Mouse (Mus musculus) layer of hippocampus, postnatal 14 days (tissue): Measurements from ENCODE around the gene Usp43. TPM values are rescaled to one million over a fixed set of nuclear protein-coding genes. Genes with fewer than 3 reads are reported as not detected.

Experiments
- DNase-seq, 2 experiments: peaks; one replicate each; pipeline ENCODE4 v3.0.0; 2021 to 2022; ENCODE audit warnings: low spot score in 2 of 2, mixed read lengths in 1 of 2
- long read RNA-seq, 2 experiments: library from polyadenylated mRNA; stranded (forward); transcript quantifications; one replicate each; pipeline ENCODE4 v2.0.0; 2021
- total RNA-seq, 2 experiments: library from RNA; stranded (reverse); gene quantifications; 2 replicates each; pipeline ENCODE4 v1.2.3; 2021

Usp43 gene
- 1 to 10 TPM; 3.2 to 4.8 TPM for total RNA-seq
- long read RNA-seq, experiment 1, full-length matches to known transcripts: 2 of 3 reads
- long read RNA-seq, experiment 1, partial matches to known transcripts: 1 of 3 reads
- long read RNA-seq, experiment 1, other reads (novel, unspliced or antisense): 0 of 3 reads
- long read RNA-seq, experiment 2, full-length matches to known transcripts: 3 of 7 reads
- long read RNA-seq, experiment 2, partial matches to known transcripts: 1 of 7 reads
- long read RNA-seq, experiment 2, other reads (novel, unspliced or antisense): 3 of 7 reads

DNA sequence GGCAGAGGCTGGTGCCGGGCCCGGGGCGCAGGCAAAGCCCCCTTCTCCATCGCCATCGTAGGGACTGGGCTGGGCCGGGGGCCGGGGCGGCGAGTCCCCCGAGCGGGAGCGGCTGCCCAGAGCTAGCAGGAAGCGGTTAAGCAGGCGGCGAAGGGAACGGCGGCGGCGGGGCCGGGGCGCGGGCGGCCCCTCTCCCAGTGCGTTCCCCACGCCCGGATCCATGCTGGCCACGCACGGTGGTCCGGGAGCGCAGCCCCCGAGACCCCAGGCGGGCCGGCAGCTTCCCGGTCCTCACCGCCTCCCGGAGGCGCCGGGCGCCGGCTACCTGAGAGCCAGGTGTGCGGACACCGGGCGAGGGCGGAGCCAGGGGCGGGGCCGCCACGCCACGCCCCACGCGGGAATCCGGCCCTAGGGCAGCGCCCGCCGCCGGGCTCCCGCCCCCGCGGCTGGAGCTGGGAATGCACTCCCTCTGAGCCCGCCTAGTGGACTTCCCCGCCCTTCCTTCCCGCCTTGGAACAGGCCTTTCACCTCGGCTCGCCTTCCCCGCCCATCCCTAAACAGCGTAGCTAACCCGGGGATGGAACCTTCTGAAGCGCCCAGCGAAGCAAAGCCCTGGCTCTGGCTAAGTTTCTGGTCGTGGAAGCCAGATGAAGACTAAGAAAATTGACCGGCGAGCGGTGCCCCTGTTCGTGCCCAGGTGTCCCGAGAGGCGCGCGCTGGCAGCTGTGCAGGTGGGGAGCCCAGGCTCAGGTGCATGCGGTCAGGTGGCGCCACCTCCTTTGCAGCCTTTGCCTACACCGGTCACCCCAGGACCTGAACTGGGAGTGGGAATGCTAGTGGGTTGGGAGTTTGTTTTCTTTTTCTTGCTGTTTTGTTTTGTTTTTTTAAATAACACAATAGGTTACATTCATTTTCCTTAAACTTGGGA, at the start of gene Usp43:
Gene Usp43 (minus strand): TSS at position 327 of the 928 bp plus-strand sequence.
- DNase-seq: no peak

DNA sequence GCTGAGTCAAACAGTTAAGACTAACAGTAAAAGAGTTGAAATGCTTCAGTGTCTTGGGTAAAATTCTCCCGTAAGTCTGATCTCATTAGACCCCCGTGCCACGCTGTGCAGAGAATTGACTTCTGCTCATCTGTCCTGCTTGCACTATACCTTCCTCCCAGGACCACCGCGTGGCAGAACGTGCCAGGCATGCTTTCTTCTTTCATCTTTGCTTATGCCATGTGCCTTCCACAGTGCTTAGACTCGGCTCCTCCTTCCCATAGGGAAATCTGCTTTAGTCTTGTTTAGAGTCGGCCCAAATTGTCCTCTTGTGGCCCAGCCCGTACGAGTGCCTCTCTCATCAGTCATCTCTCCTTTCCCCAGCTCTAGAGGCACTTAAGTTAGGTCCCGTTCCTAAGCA, 45.9 kb upstream of the Usp43 start:
- no peak for DNase-seq

DNA sequence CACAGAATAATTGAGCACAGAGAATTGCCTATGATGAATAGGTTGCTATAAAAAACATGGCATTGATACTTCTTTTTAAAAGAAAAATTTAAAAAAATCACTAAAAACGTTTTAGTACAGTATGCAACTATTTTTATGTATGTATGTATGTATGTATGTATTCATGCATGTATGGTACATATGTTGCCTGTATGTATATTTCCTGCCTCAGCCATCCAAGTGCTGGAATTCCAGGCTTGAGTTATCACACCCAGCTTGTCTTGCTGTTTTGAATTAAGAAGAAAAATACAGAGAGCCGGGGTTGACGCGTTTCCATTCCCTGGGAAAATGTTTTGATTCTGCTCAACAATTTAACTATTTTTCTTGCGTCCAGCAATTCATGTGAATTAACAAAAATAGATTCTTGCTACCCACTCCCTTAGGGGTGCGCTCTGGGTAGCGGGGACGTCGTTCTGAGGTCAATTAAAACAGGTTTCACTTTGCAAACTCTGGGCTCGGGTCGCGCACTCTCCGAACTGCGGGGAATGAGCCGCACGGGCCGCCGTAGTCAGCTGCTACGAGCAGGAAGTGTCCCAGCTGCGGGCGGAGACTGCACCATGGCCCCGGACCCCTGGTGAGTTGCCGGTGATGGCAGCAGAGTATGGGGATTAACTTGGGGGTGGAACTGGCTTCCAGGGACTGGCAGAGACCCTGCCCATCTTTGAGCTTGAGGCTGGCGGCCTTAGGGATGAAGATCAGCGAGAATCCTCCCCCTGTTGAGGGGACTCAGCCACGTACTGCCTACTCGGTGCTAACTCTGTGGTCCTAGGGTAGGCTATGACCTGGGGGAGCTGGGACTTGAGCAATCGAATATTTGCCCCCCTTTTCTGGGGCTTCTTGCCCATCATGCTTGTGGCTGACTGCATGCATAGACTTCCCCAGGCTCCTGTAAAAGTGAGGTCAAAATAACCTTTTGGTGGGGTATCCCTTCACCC, 44.2 kb upstream of the Usp43 start, which contains the start of gene Stx8:
Gene Stx8 (plus strand): TSS at position 289 of the 974 bp plus-strand sequence.
- DNase-seq: peak; percentile 92

DNA sequence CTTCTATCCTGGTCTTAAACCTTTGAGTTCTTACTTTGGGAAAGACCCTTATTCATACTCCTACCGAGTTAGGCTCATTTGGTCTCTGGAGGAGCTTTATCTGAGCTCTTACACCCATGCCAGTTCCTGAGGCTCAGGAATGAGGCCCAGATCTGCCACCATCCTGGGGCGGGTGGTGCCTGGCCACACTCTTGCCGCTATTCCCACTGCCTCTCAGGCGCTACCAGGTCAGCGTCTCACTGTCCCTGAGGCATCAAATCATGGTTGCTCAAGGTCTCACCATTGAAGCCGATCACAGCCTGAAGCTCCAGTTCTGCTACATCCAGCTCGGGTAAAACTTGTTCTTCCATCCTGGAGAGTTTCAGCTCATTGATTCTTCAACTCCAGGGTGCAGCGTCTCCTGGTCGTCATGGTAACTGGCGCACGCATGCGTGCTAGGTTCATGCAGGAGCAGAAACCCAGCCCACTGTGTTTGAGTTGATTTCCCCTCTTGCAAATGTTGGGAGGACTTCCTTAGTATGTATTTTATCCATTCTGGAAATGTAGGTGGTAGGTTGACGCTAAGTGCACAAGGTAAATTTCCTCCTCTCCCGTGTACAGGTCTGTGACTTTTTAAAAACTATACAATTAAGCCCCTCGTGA, 43.4 kb upstream of the Usp43 start, which contains the start of gene Cfap52:
Gene Cfap52 (minus strand): TSS at position 410 of the 642 bp plus-strand sequence.
- DNase-seq: peak; percentile 82 to 89

DNA sequence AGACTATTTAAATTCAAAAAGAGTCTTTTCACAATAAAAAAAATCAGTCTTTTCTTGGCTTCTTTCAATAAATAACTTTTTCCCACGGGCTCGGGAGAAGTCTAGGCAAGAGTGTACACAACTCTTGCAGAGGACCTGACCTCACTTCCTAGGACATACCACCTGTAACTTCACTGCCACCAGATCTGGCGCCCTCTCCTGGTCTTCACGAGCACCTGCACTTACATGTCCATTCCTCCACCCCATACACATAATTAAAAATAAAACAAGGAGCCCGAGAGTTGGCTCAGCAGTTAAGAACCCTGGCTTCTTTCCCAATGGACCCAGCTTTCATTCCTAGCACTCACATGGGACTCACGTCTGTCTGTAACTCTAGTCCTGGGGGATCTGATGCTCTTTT, 42.2 kb upstream of the Usp43 start:
- no peak for DNase-seq

DNA sequence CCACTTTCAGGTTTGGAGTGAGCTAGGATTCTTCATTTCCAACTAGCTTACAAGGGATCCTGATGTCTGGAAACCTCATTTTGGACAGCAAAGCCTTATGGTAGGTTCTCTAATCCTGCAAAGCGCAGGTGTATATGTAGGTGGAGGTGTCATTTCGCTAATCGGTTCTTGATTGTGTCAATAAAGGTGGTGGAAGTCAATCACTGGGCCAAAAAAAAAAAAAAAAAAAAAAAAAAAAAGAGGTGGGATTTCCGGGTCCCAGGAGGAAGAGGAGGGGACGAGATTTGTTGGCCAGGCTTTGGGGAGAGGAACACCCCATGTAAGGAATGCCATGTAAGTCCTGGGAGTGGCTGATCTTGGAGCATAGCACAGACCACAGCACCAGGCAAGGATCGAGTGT, 32.5 kb upstream of the Usp43 start:
- DNase-seq: no peak

DNA sequence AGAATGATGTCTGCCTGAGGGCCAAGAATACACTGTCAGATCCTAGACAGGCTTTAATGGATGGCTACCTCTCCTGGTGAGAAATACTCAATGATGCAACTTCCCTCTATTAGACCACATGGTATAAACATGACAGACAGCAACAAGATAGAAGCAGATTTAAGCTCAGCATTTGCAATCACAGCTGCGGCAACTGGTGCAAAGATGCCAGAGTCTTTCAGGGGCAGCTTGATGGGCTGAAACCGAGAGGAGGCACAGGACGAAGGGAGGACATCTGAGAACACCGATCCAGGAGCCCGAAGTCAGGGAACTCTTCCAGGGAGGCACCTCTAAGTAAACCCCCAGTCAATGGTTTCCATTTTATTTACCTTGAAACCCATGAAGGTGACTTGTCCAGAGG, 31.7 kb upstream of the Usp43 start:
- no peak for DNase-seq

DNA sequence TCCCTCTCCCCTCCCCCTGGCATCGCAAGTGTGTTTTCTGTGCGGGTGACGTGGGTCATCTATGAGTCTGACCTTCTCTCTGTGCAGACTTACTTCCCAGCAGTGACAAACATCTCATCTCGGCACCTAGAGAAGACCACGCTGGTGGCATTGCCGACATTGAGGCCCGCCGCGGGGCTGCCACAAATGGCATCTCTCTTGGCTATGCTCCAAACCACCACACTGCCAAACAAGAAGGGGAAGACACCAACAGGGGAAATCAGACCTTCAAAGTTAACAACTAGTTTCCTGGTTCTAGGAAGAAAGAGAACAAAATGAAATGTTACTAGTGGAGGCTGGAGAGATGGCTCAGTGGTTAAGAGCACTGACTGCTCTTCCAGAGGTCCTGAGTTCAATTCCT, 27.5 kb upstream of the Usp43 start:
- no peak for DNase-seq

DNA sequence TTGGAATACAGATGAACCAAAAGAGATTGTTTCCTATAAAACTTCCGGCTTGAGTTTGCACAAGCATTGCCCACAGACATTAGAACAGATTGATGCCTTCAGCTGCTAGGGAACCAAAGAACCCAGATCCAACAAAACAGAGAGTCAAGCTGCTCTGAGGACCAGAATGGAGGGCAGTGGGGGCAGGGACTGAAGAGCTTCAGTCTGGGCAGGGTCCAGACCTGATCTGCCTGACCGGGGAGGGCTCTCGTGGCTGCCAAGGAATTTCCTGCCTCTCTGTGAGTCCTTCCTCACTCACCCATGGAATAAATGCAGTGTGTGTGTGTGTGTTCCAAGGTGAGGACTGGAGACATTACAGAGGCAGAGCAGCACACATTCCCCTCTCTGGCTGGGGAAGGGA, 26.3 kb upstream of the Usp43 start:
- DNase-seq: peak; percentile 39 to 54

DNA sequence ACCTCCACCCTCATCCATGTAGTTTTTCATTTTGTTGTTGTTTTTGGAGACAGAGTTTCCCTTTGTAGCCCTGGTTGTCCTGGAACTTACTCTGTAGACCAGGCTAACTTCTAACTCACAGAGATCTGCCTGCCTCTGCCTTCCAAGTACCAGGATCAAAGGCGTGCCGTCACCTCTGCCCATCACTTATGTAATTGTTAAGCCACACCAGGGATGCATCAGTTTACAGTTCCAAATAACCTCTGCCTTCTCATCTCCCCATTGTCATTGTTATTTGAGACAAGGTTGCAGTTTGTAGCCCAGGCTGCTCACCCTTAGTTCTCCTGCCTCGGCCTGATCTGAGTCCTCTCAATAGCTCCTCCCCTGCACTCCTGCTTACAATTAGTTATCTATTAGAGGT, 10.2 kb upstream of the Usp43 start:
- DNase-seq: no peak

DNA sequence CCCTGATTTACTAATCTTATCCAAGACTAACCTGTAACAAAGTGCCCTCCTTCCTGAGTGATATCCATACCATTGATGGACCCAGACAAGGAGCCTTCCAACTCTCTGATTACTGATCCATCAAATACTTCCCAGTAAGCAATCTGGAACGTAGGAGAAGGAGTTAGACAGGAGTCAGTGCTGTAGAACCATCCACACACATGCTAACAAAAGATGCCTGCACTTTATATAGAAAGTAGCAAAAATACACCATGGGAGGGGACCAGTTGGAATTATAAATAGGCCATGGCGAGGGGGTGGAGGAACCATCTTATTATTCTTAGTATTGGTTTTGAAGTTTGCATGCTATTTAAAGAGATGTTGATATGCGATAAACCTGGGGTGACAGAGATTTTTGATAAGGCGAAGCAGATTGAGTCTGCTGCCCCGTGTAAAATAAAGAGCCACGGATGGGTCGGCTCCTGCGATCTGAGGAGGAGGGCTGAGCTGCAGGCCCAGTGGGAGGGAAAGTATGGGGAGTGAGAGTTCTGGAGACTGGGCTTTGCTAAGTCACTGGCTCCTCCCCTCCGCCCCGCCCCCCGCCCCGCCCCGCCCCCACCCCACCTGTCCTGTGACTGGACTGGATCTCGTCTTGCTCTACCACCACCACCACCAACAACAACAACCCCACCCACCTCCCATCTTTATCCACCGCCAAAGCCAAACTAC, 4.5 kb upstream of the Usp43 start:
- no peak for DNase-seq

DNA sequence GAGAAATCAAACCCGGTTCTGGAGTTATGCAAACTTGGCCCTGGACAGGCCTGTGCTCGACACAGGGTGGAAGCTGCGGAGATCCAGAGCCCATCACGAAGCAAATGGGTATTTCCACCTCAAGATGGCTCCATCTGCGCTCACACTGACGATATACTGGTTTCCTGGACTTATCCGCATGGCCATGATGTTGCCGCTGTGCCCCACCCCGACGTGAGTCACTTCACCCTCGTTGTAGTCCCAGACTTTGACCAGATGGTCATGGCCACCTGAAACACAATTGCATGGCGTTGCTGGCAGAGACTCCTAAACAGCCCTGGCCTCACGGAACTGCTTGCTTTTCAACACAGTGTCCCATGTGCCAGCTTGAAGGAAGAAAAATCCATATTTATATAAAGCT, 3.0 kb upstream of the Usp43 start:
- no peak for DNase-seq

DNA sequence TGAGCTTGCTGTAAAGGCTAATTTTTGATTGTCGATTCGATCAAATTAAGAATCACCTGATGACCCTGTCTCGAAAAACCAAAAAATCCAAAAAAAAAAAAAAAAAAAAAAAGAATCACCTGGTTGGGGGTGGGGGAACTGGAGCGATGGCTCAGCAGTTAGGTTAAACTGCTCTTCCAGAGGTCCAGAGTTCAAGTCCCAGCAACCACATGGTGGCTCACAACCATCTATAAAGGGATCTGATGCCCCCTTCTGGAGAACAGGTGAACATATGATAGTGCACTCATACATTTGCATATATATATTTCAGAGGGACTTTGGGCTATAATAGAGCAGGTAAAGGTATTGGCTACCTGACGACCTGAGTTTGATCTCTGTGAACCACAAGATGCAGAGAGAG, 1.8 kb upstream of the Usp43 start:
- DNase-seq: no peak

DNA sequence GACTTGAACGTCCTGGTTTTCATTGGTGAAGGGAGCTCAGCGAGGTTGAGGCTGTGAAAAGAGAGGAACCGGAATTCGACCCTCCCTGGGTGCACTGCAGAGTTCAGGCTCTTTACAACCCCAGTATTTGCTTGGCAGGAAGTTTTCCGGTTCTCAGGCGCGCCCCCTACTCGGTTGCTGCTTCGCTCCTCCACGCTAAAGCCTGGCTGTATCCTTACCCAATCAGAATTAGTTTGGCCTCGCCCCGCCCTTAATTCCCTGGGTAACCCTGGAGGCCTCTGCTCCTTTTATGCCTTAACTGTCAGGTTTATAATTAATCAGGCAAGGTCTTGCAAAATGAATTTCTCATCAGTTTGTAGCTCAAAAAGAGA, 787 bp upstream of the Usp43 start:
- DNase-seq: peak; percentile 23 to 53

DNA sequence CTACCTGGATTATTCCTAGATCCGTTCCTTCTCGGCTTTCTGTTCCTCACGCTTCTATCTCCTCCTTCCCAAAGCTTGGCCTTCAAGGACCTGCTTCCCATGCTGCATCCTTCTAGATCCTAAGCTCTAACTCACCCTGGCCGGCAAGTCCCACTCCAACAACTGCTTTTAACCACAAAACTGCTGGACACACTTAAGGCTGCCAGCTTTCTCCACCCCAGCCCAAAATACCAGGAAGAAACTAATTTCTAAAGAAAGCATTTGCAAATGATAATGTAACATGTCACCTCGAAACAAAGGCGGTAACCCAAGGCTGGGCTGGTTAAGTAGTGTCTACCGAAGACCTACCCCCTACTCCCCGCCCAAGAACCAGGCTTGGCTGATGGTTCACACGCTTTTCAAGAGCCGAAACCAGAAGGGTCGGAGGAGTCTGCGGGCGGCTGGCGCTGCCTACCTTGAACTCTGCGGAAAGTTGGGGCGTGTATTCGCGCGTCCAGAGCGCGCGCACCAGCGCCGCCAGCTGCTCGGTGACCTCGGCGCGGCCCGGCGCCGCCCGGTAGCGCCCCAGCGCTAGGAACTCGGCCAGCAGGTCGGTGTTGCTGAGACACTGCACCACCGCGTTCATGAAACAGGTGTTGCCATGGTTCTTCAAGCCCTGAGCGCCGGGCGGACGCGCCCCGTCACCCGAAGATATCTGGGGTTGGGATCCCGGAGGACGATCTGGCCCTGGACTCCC, 694 bp downstream of the Usp43 start:
- peak in 1 of 2 experiments; percentile 12 for DNase-seq

DNA sequence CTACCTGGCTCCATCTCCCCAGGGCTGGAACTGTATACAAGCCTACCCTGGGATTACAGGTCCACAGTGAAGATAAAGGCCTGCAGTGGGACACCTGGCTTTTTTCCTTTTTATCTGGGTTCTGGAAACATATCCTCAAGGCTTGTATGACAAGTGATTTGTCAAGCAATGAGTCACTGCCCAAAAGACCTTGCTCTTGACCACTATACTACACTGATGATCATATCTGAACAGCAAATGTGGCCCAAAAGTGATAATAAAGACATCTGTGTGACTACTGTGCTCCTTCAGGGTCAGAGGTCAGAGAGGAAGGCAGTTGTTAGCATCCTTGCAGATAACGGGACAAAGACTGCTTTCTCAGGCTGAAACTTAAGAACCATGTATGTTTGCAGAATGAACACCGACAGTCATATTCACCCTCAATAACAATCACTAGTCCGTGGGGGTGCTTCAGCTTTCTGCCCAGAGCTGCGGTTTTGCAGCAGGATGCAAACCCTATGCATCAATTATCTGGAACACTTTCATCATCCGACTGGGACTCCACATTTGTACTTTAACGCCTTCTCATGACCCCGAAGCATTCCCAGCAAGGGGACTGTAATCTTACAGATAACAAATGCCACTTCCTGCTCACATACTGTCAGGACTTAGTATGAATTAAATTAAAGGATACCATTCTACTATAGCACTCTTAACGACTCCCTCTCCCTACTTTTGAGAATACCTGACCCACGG, 1.6 kb downstream of the Usp43 start:
- DNase-seq: no peak

DNA sequence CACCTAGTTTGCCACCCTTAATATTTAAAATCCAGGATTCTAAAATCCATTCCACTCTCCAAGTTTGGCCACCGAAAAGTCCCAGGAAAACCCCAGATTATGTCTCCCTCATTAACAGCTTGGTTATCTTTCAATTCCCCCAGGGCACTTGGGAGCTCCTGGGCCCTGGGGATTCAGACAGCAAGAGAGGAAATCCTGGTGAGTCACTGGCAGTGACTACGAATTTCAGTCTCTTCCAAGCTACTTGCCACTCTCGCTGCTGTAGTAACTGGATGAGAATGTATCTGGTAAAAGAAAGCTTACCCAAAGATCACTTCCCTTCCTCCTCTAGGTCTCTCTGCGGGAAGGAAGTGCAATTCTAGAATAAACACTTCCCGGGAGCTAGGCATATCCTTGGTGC, 2.4 kb downstream of the Usp43 start:
- no peak for DNase-seq

DNA sequence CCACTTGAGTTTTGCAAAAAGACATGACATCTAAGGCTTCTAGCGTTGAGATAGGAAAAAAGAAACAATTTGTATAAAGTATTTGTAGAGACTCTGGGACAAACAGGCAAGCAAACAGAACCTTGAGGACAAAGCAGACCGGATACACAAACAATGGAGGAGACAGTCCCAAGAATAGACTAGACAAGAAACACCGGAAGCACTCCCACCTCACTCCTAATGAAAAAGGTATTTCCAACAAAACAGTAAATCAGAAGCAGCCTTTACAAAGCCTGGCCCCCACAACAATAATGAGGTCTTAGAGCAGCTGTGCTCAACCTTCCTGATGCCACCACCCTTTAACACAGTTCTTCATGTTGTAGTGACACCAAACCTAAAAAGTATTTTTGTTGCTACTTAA, 4.8 kb downstream of the Usp43 start:
- DNase-seq: no peak

DNA sequence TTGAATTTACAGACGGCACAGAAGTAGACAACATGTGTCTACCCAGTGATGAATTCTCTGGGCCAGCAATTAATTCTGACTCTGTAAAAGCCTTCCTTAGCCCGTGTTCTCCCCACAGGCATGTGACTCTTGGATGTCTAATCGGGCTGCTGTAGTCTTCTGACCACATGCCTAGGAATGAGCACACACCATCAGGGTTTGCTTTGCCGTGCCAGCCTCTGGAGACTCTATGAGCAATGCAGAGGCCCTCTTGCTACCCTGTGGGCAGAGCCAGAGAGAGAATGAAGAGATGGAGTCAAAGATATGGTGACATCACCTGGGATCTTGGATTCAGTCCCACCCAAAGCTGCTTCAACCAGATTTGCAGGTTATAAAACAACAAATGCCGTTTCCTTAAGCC, 10.9 kb downstream of the Usp43 start:
- DNase-seq: no peak
